Mouse (Mus musculus): ENCODE measurements around the gene Zfp654.
A peak's percentile ranks its signal among the peaks of the same experiment; 100 is the strongest.
"Not testable (repeated sequence)": the region's sequence is repeated elsewhere in the genome, so short reads cannot be mapped to it uniquely, and the experiment has no call there.

Gene Zfp654

GRCm38 (mm10) chr16:64851563-64852362 lies at the start of gene Zfp654, which contains the start of gene Cggbp1:
Zfp654 (minus strand) TSS chr16:64851652.
Cggbp1 (plus strand) TSS chr16:64851996.
- DNase-seq (ENCODE audit: low spot score in 2 of 2) = peak; percentile 100

GRCm38 (mm10) chr16:64899084-64899483 lies 47.6 kb upstream of the Zfp654 start:
- no peak for DNase-seq (ENCODE audit: low spot score in 2 of 2)

- no peak for DNase-seq (ENCODE audit: low spot score in 2 of 2)
These were observed 38.0 kb upstream of the Zfp654 start for GRCm38 (mm10) chr16:64889496-64889895.

GRCm38 (mm10) chr16:64885547-64885946 lies 34.1 kb upstream of the Zfp654 start:
- no peak for DNase-seq (ENCODE audit: low spot score in 2 of 2)

- no peak for DNase-seq (ENCODE audit: low spot score in 2 of 2)
These were observed 33.7 kb upstream of the Zfp654 start for GRCm38 (mm10) chr16:64885142-64885541.

- no peak for DNase-seq (ENCODE audit: low spot score in 2 of 2)
These were observed 33.0 kb upstream of the Zfp654 start for GRCm38 (mm10) chr16:64884420-64884838.

- DNase-seq (ENCODE audit: low spot score in 2 of 2) = no peak
These were observed 32.4 kb upstream of the Zfp654 start for GRCm38 (mm10) chr16:64883896-64884295.

GRCm38 (mm10) chr16:64881442-64881841 lies 30.0 kb upstream of the Zfp654 start:
- DNase-seq (ENCODE audit: low spot score in 2 of 2) = no peak

- DNase-seq (ENCODE audit: low spot score in 2 of 2) = no peak
These were observed 29.5 kb upstream of the Zfp654 start for GRCm38 (mm10) chr16:64880986-64881385.

- DNase-seq (ENCODE audit: low spot score in 2 of 2) = no peak
These were observed 28.3 kb upstream of the Zfp654 start for GRCm38 (mm10) chr16:64879735-64880134.

GRCm38 (mm10) chr16:64878611-64879132 lies 27.2 kb upstream of the Zfp654 start:
- DNase-seq (ENCODE audit: low spot score in 2 of 2) = no peak

GRCm38 (mm10) chr16:64877314-64877713 lies 25.9 kb upstream of the Zfp654 start:
- DNase-seq (ENCODE audit: low spot score in 2 of 2) = no peak

- DNase-seq (ENCODE audit: low spot score in 2 of 2) = no peak
These were observed 25.3 kb upstream of the Zfp654 start for GRCm38 (mm10) chr16:64876631-64877265.

- DNase-seq (ENCODE audit: low spot score in 2 of 2) = no peak
These were observed 24.4 kb upstream of the Zfp654 start for GRCm38 (mm10) chr16:64875822-64876221.

- DNase-seq (ENCODE audit: low spot score in 2 of 2) = no peak
These were observed 23.9 kb upstream of the Zfp654 start for GRCm38 (mm10) chr16:64875384-64875783.

GRCm38 (mm10) chr16:64873416-64874305 lies 22.2 kb upstream of the Zfp654 start:
- DNase-seq (ENCODE audit: low spot score in 2 of 2) = peak in 1 of 2 experiments; percentile 59

GRCm38 (mm10) chr16:64872841-64873240 lies 21.4 kb upstream of the Zfp654 start:
- no peak for DNase-seq (ENCODE audit: low spot score in 2 of 2)

GRCm38 (mm10) chr16:64872296-64872695 lies 20.8 kb upstream of the Zfp654 start:
- DNase-seq (ENCODE audit: low spot score in 2 of 2) = no peak

GRCm38 (mm10) chr16:64869621-64870020 lies 18.2 kb upstream of the Zfp654 start:
- no peak for DNase-seq (ENCODE audit: low spot score in 2 of 2)

GRCm38 (mm10) chr16:64868613-64869012 lies 17.2 kb upstream of the Zfp654 start:
- no peak for DNase-seq (ENCODE audit: low spot score in 2 of 2)

GRCm38 (mm10) chr16:64865841-64866240 lies 14.4 kb upstream of the Zfp654 start:
- DNase-seq (ENCODE audit: low spot score in 2 of 2) = not testable (repeated sequence)

- no peak for DNase-seq (ENCODE audit: low spot score in 2 of 2)
These were observed 5.5 kb upstream of the Zfp654 start for GRCm38 (mm10) chr16:64856946-64857345.

All from left cerebral cortex, adult 9 months (tissue).